Mouse (Mus musculus) intestine, embryonic 15.5 days (tissue): ENCODE measurements around the gene Ccdc40. TPM values are rescaled to one million over a fixed set of nuclear protein-coding genes. Genes with fewer than 3 reads are reported as not detected.
A peak's percentile ranks its signal among the peaks of the same experiment; 100 is the strongest.

Source experiments
- ATAC-seq: fragments of 200-750 bp; cut with Nextera tagmentation; 2 replicates; pipeline ENCODE4 v1.8.0; 2017; ENCODE audit warnings: moderate TSS enrichment, moderate library complexity
- H3K27ac ChIP-seq: fragments of 300-500 bp; sonication (generic); 2 replicates; pipeline ENCODE4 v1.5.1; 2015; ENCODE audit warnings: mild to moderate bottlenecking, inconsistent platforms
- H3K27me3 ChIP-seq: fragments of 300-500 bp; sonication (generic); replicated peaks from 2 replicates; pipeline ENCODE4 v1.6.1; 2015; ENCODE audit warnings: inconsistent platforms
- H3K36me3 ChIP-seq: fragments of 300-500 bp; sonication (generic); 2 replicates; pipeline ENCODE4 v1.6.1; 2015; ENCODE audit warnings: inconsistent platforms
- H3K4me1 ChIP-seq: fragments of 300-500 bp; sonication (generic); replicated peaks from 2 replicates; pipeline ENCODE4 v1.6.1; 2015; ENCODE audit warnings: inconsistent platforms
- H3K4me2 ChIP-seq: fragments of 300-500 bp; sonication (generic); replicated peaks from 2 replicates; pipeline ENCODE4 v1.6.1; 2015; ENCODE audit warnings: mild to moderate bottlenecking, inconsistent platforms
- H3K4me3 ChIP-seq: fragments of 300-500 bp; sonication (generic); replicated peaks from 2 replicates; pipeline ENCODE4 v1.5.1; 2015; ENCODE audit warnings: inconsistent platforms
- H3K9ac ChIP-seq: fragments of 300-500 bp; sonication (generic); 2 replicates; pipeline ENCODE4 v1.6.1; 2015; ENCODE audit warnings: inconsistent platforms
- H3K9me3 ChIP-seq: fragments of 300-500 bp; sonication (generic); 2 replicates; pipeline ENCODE4 v1.6.1; 2016; ENCODE audit warnings: inconsistent platforms
- WGBS: fragments of 180-500 bp; shearing (Covaris S2); methylation state at CpG from one replicate; pipeline ENCODE4 v1.1.7; 2015; 5-methylcytosine and 5-hydroxymethylcytosine counted together
- polyA plus RNA-seq: library from polyadenylated mRNA; unstranded; fragments of >200 nt; fragmentation: Nextera tagmentation; extraction: Ambion mirVana; gene quantifications from 2 replicates; pipeline ENCODE4 v1.2.1, GENCODE M21; 2015

Gene Ccdc40
- polyA plus RNA-seq, 1 experiment from 2014 or later = 2.6 TPM

DNA sequence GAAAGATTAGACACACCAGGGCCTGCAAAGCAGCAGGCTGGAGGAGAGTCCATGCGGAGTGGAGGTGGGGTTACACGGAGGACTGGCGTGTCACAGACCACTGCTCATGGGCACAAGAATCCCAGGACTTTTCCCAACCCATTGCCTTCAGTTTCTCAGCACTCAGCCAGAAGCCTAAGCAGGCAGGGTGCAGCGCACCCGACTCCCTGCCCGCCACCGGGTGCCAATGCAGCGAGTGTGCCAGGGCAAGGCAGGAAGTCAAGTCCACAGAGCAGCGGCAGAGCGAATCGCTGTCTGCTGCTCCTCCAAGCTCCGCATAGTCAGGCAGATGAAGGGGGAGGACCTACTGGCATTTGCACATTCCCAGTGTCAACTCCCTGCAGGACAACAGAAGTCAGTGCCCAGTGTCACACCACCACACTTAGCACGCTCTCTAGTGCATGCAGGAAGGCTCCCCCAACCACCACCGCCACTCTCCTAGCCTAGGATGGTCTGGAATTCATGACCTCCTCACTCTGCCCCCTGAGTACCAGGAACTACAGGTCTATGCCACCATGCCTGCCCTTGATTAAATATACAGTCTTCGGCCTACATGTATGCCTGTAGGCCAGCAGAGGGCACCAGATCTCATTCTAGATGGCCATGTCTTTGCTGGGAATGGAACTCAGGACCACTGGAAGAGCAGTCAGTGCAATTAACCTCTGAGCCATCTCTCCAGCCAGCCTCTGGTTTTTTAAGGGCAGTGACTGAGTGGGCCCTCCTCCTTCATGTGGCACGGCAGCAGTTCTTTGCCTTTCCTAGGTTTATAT, 76.7 kb downstream of the Ccdc40 start:
- Histone ChIP-seq H3K4me1 (peaks cover 6% of the 10 kb centered on the region; the same call in 1 of the 2 replicates), H3K4me3 (no peak overlapping the region), H3K4me2 (no peak overlapping the region), H3K36me3 (no peaks in the 10 kb centered on the region), H3K27me3 (no peaks in the 10 kb centered on the region), H3K9me3 (no peaks in the 10 kb centered on the region), H3K9ac (no peak overlapping the region), H3K27ac (no peak overlapping the region)
- 51% methylated on average over 16 of the region's 16 CpGs for WGBS
- peak; percentile 31; the same call in 1 of the 2 replicates for ATAC-seq

DNA sequence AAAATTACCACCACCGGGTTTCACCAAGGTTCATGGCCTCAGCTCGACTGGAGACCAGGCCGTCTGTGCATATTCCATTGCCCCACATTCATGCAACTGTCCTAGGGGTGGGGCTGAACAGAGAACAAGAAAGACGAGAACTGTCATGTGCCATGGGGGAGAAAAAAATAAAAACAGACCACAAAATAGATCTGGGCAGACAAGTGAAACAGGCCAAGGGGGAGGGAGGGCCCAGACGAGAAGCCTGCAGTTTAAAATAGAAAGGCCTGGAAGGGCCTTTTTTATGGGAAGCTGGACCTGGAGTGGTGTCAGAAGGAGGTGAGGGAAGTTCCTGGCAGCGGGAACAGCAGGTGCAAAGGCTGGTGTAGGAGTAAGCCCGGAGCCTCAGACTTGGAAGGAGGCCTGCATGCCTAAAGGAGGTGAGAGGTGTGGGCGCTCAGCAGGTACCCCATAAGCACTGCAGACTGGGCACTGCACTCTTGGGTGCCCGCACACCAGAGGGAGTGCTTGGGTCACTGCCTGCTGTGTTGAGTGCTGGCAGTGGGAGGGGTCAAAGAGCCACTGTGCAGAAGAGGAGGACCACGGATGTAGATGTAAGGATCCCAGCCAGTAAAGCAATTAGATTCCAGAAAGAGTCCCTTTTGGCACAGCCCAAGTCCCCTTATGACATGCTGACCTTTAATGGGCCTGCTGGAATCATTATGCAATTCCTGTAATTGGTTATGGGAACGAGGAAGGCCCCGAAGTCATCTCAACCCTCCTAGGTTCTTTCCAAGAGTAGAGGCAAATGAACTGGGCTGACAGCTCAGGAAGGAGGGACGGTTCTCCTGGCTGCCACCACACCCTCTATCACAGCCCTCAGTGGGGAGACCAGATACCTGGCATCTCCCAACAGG, 78.6 kb downstream of the Ccdc40 start:
- H3K27me3 ChIP-seq = no peaks in the 10 kb centered on the region
- H3K4me1 ChIP-seq = peaks cover 8% of the 10 kb centered on the region; the same call in 1 of the 2 replicates
- ATAC-seq = no peak
- H3K9me3 ChIP-seq = no peaks in the 10 kb centered on the region
- peak overlapping the region; percentile 19; the same call in 1 of the 2 replicates for H3K27ac ChIP-seq
- no peak overlapping the region for H3K4me2 ChIP-seq
- H3K9ac ChIP-seq = no peak overlapping the region
- WGBS = 51% methylated on average over 13 of the region's 13 CpGs
- no peak overlapping the region for H3K4me3 ChIP-seq
- H3K36me3 ChIP-seq = no peaks in the 10 kb centered on the region

GRCm38 (mm10) chr11:119307658-119307867, 79.2 kb downstream of the Ccdc40 start, which contains the start of gene Card14:
Gene Card14, plus strand, starts transcription at chr11:119307768.
- Histone ChIP-seq H3K4me1 (peaks cover 8% of the 10 kb centered on the region; the same call in 1 of the 2 replicates), H3K4me2 (no peak within 1 kb of the TSS), H3K9me3 (no peaks in the 10 kb centered on the region), H3K27me3 (no peaks in the 10 kb centered on the region), H3K4me3 (no peak within 1 kb of the TSS), H3K27ac (peak within 1 kb of the TSS; percentile 19; the same call in 1 of the 2 replicates), H3K9ac (no peak within 1 kb of the TSS), H3K36me3 (no peaks in the 10 kb centered on the region)
- no peak for ATAC-seq
- 40% methylated on average over 1 of the region's 1 CpGs for WGBS

DNA sequence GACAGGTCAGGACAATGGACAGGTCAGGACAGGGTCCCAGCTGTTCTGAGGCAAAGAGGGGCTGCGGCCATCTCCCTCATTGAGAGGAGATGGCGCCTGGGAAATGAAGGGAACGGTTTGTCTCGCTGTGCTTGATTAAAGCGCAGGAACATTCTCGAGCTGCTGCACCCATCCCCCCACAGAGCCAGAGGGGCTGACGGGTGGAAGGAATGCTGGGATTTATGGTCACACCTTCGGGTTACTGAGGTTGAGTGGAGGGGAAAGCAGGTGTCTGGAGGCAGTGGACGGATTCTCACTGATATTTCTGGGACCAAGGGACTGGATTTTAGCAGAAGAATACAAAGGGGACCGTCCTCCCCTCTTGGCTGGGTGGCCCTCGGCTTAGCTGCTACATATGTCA, 79.5 kb downstream of the Ccdc40 start:
- Histone ChIP-seq H3K9me3 (no peaks in the 10 kb centered on the region), H3K4me1 (peaks cover 8% of the 10 kb centered on the region; the same call in 1 of the 2 replicates), H3K36me3 (no peaks in the 10 kb centered on the region), H3K4me2 (no peak overlapping the region), H3K4me3 (no peak overlapping the region), H3K27me3 (no peaks in the 10 kb centered on the region), H3K9ac (no peak overlapping the region), H3K27ac (no peak overlapping the region)
- WGBS = 26% methylated on average over 11 of the region's 11 CpGs
- no peak for ATAC-seq

GRCm38 (mm10) chr11:119310621-119311020, 82.2 kb downstream of the Ccdc40 start:
- H3K27ac ChIP-seq = no peak overlapping the region
- peaks cover 8% of the 10 kb centered on the region; the same call in 1 of the 2 replicates for H3K4me1 ChIP-seq
- H3K9ac ChIP-seq = no peak overlapping the region
- no peaks in the 10 kb centered on the region for H3K9me3 ChIP-seq
- H3K36me3 ChIP-seq = no peaks in the 10 kb centered on the region
- no peaks in the 10 kb centered on the region for H3K27me3 ChIP-seq
- no peak for ATAC-seq
- no peak overlapping the region for H3K4me2 ChIP-seq
- no peak overlapping the region for H3K4me3 ChIP-seq
- WGBS = 14% methylated on average over 9 of the region's 10 CpGs

DNA sequence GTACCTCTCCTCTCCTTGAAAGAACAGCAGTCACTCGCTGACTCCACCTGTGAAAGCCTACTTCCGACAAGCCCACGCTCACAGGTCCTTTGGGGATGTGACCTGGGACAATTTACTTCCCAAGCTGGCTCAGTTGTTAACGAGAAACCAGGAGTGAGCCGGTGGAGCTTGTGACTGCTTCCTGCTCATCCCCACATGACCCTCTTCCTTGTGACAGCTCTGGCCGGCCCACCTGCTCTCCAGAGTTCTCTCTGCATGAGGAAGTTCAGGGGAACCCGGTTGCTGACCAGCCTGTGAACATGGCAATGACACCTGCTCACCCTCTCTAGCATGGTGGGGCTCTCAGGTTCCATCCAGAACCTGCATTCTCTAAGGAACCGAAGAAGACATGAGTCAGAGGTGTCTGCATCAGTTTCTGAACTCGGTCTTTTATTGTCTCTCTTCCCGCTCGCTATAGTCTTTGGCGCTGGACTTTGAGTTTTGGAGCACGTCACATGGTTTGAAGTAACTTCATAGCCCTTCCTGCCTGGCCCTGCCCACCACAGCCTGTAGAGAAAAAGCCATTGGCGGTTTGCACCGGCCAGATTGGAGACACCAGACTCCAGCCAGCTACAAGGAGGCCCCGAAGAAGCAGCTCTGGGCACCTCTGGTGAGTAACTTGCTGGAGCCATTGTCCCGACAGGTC, 86.0 kb downstream of the Ccdc40 start:
- WGBS = 56% methylated on average over 17 of the region's 17 CpGs
- H3K36me3 ChIP-seq = no peaks in the 10 kb centered on the region
- no peaks in the 10 kb centered on the region for H3K27me3 ChIP-seq
- peak overlapping the region; percentile 87 for H3K27ac ChIP-seq
- H3K9me3 ChIP-seq = no peaks in the 10 kb centered on the region
- 0 out of 2 replicates have a peak, but pooled peaks cover 4% of the 10 kb centered on the region for H3K4me1 ChIP-seq
- H3K9ac ChIP-seq = peak overlapping the region; percentile 24; the same call in 1 of the 2 replicates
- H3K4me2 ChIP-seq = peak overlapping the region; percentile 44
- ATAC-seq = peak; percentile 95
- H3K4me3 ChIP-seq = peak overlapping the region; percentile 27

Other genes with a start within 250 kb of the Ccdc40 start
- gene Enpp7, start 240.4 kb upstream of the Ccdc40 start, polyA plus RNA-seq = 0.09 and 0.25 TPM in 2 replicates
- 24.8 and 27.0 TPM in 2 replicates for gene Cbx2, start 205.6 kb upstream of the Ccdc40 start, polyA plus RNA-seq
- gene Cbx8, start 187.6 kb upstream of the Ccdc40 start, polyA plus RNA-seq = 7.4 and 7.9 TPM in 2 replicates
- 10.7 and 11.2 TPM in 2 replicates for gene Cbx4, start 142.4 kb upstream of the Ccdc40 start, polyA plus RNA-seq
- 13.9 and 15.3 TPM in 2 replicates for gene Tbc1d16, start 73 bp upstream of the Ccdc40 start, polyA plus RNA-seq
- gene Gaa, start 39.3 kb downstream of the Ccdc40 start, polyA plus RNA-seq = 66.3 and 69.1 TPM in 2 replicates
- gene Eif4a3, start 71.5 kb downstream of the Ccdc40 start, polyA plus RNA-seq = 335 and 348 TPM in 2 replicates
- 5.1 and 5.6 TPM in 2 replicates for gene Card14, start 79.2 kb downstream of the Ccdc40 start, polyA plus RNA-seq
- 7.5 and 10.5 TPM in 2 replicates for gene Sgsh, start 127.0 kb downstream of the Ccdc40 start, polyA plus RNA-seq
- 7.2 and 9.9 TPM in 2 replicates for gene Slc26a11, start 127.0 kb downstream of the Ccdc40 start, polyA plus RNA-seq
- gene Rnf213, start 164.5 kb downstream of the Ccdc40 start, polyA plus RNA-seq = 8.3 and 9.2 TPM in 2 replicates